Mouse (Mus musculus): ENCODE results near the gene Ampd1. TPM values are rescaled to one million over a fixed set of nuclear protein-coding genes. Genes with fewer than 3 reads are reported as not detected.
A peak's percentile ranks its signal among the peaks of the same experiment; 100 is the strongest.

Ampd1 gene
- polyA plus RNA-seq (2014; fragmentation: Nextera tagmentation; extraction: Ambion mirVana), result 0.09 and 0.30 TPM in 2 replicates

GRCm38 (mm10) chr3:103073771-103074170, at the start of gene Ampd1:
Gene Ampd1 (plus strand): TSS chr3:103074014.
- H3K9me3 ChIP-seq (ENCODE audit: control insufficient read depth, low read length), result no peaks in the 10 kb centered on the region
- H3K36me3 ChIP-seq (ENCODE audit: control insufficient read depth, insufficient read depth, low read length), result peaks cover 7% of the 10 kb centered on the region
- 42% methylated on average over 5 of the region's 5 CpGs for WGBS
- H3K4me3 ChIP-seq (ENCODE audit: control insufficient read depth in 1 of 2, insufficient read depth in 1 of 2, low read depth in 1 of 2, low read length in 2 of 2), result no peak within 1 kb of the TSS
- no peak within 1 kb of the TSS for H3K4me2 ChIP-seq (ENCODE audit: low read length)
- H3K27me3 ChIP-seq (ENCODE audit: control insufficient read depth, insufficient read depth, low read length), result no peaks in the 10 kb centered on the region
- H3K27ac ChIP-seq (replicated peaks in 1 of 2; ENCODE audit: control insufficient read depth in 1 of 2, insufficient read depth in 1 of 2, low read depth in 2 of 2, low read length in 2 of 2), result no peak within 1 kb of the TSS
- no peak for ATAC-seq (ENCODE audit: insufficient number of reproducible peaks, insufficient read depth, low FRiP score, low read depth)
- no peak within 1 kb of the TSS for H3K9ac ChIP-seq (ENCODE audit: low read length)
- H3K4me1 ChIP-seq (ENCODE audit: control insufficient read depth in 2 of 2, insufficient read depth in 2 of 2, low read length in 2 of 2), result no peaks in the 10 kb centered on the region

GRCm38 (mm10) chr3:103026174-103026573, 47.6 kb upstream of the Ampd1 start:
- Histone ChIP-seq H3K27me3 (ENCODE audit: control insufficient read depth, insufficient read depth, low read length) (no peaks in the 10 kb centered on the region), H3K4me3 (ENCODE audit: control insufficient read depth in 1 of 2, insufficient read depth in 1 of 2, low read depth in 1 of 2, low read length in 2 of 2) (no peak overlapping the region), H3K4me2 (ENCODE audit: low read length) (no peak overlapping the region), H3K9ac (ENCODE audit: low read length) (no peak overlapping the region), H3K4me1 (ENCODE audit: control insufficient read depth in 2 of 2, insufficient read depth in 2 of 2, low read length in 2 of 2) (peaks cover 2 to 6% of the 10 kb centered on the region in 2 experiments; a peak in 3 of 4 replicates), H3K27ac (replicated peaks in 1 of 2; ENCODE audit: control insufficient read depth in 1 of 2, insufficient read depth in 1 of 2, low read depth in 2 of 2, low read length in 2 of 2) (no peak overlapping the region), H3K9me3 (ENCODE audit: control insufficient read depth, low read length) (no peaks in the 10 kb centered on the region), H3K36me3 (ENCODE audit: control insufficient read depth, insufficient read depth, low read length) (peaks cover 31% of the 10 kb centered on the region)
- no peak for ATAC-seq (ENCODE audit: insufficient number of reproducible peaks, insufficient read depth, low FRiP score, low read depth)
- WGBS, result 89% methylated on average over 1 of the region's 1 CpGs

- Histone ChIP-seq H3K27me3 (ENCODE audit: control insufficient read depth, insufficient read depth, low read length) (no peaks in the 10 kb centered on the region), H3K4me2 (ENCODE audit: low read length) (no peak overlapping the region), H3K9ac (ENCODE audit: low read length) (no peak overlapping the region), H3K9me3 (ENCODE audit: control insufficient read depth, low read length) (no peaks in the 10 kb centered on the region), H3K36me3 (ENCODE audit: control insufficient read depth, insufficient read depth, low read length) (peaks cover 81% of the 10 kb centered on the region), H3K27ac (replicated peaks in 1 of 2; ENCODE audit: control insufficient read depth in 1 of 2, insufficient read depth in 1 of 2, low read depth in 2 of 2, low read length in 2 of 2) (no peak overlapping the region), H3K4me3 (ENCODE audit: control insufficient read depth in 1 of 2, insufficient read depth in 1 of 2, low read depth in 1 of 2, low read length in 2 of 2) (no peak overlapping the region), H3K4me1 (ENCODE audit: control insufficient read depth in 2 of 2, insufficient read depth in 2 of 2, low read length in 2 of 2) (no peaks in the 10 kb centered on the region)
- no peak for ATAC-seq (ENCODE audit: insufficient number of reproducible peaks, insufficient read depth, low FRiP score, low read depth)
- 94% methylated on average over 6 of the region's 6 CpGs for WGBS
These were observed 33.5 kb upstream of the Ampd1 start for GRCm38 (mm10) chr3:103040285-103040684.

- Histone ChIP-seq H3K27me3 (ENCODE audit: control insufficient read depth, insufficient read depth, low read length) (no peaks in the 10 kb centered on the region), H3K36me3 (ENCODE audit: control insufficient read depth, insufficient read depth, low read length) (peaks cover 87% of the 10 kb centered on the region), H3K4me2 (ENCODE audit: low read length) (no peak overlapping the region), H3K9ac (ENCODE audit: low read length) (no peak overlapping the region), H3K27ac (replicated peaks in 1 of 2; ENCODE audit: control insufficient read depth in 1 of 2, insufficient read depth in 1 of 2, low read depth in 2 of 2, low read length in 2 of 2) (no peak overlapping the region), H3K4me3 (ENCODE audit: control insufficient read depth in 1 of 2, insufficient read depth in 1 of 2, low read depth in 1 of 2, low read length in 2 of 2) (no peak overlapping the region), H3K9me3 (ENCODE audit: control insufficient read depth, low read length) (no peaks in the 10 kb centered on the region), H3K4me1 (ENCODE audit: control insufficient read depth in 2 of 2, insufficient read depth in 2 of 2, low read length in 2 of 2) (no peaks in the 10 kb centered on the region)
- ATAC-seq (ENCODE audit: insufficient number of reproducible peaks, insufficient read depth, low FRiP score, low read depth), result no peak
- WGBS, result 85% methylated on average over 1 of the region's 1 CpGs
These were observed 32.9 kb upstream of the Ampd1 start for GRCm38 (mm10) chr3:103040861-103041379.

- Histone ChIP-seq H3K9ac (ENCODE audit: low read length) (no peak overlapping the region), H3K9me3 (ENCODE audit: control insufficient read depth, low read length) (no peaks in the 10 kb centered on the region), H3K27me3 (ENCODE audit: control insufficient read depth, insufficient read depth, low read length) (no peaks in the 10 kb centered on the region), H3K4me2 (ENCODE audit: low read length) (no peak overlapping the region), H3K27ac (replicated peaks in 1 of 2; ENCODE audit: control insufficient read depth in 1 of 2, insufficient read depth in 1 of 2, low read depth in 2 of 2, low read length in 2 of 2) (no peak overlapping the region), H3K4me1 (ENCODE audit: control insufficient read depth in 2 of 2, insufficient read depth in 2 of 2, low read length in 2 of 2) (peaks cover 0 to 2% of the 10 kb centered on the region in 2 experiments; a peak in 1 of 4 replicates), H3K4me3 (ENCODE audit: control insufficient read depth in 1 of 2, insufficient read depth in 1 of 2, low read depth in 1 of 2, low read length in 2 of 2) (no peak overlapping the region), H3K36me3 (ENCODE audit: control insufficient read depth, insufficient read depth, low read length) (peaks cover 71% of the 10 kb centered on the region)
- no peak for ATAC-seq (ENCODE audit: insufficient number of reproducible peaks, insufficient read depth, low FRiP score, low read depth)
- WGBS, result 88% methylated on average over 5 of the region's 5 CpGs
These were observed 17.7 kb upstream of the Ampd1 start for GRCm38 (mm10) chr3:103056016-103056595.

- Histone ChIP-seq H3K4me1 (ENCODE audit: control insufficient read depth in 2 of 2, insufficient read depth in 2 of 2, low read length in 2 of 2) (peaks cover 0 to 2% of the 10 kb centered on the region in 2 experiments; a peak in 1 of 4 replicates), H3K9ac (ENCODE audit: low read length) (peak overlapping the region; percentile 91), H3K27ac (replicated peaks in 1 of 2; ENCODE audit: control insufficient read depth in 1 of 2, insufficient read depth in 1 of 2, low read depth in 2 of 2, low read length in 2 of 2) (peak overlapping the region; percentile 33 to 49; a peak in 3 of 4 replicates), H3K27me3 (ENCODE audit: control insufficient read depth, insufficient read depth, low read length) (no peaks in the 10 kb centered on the region), H3K4me3 (ENCODE audit: control insufficient read depth in 1 of 2, insufficient read depth in 1 of 2, low read depth in 1 of 2, low read length in 2 of 2) (peak overlapping the region; percentile 74 to 99), H3K4me2 (ENCODE audit: low read length) (peak overlapping the region; percentile 74), H3K36me3 (ENCODE audit: control insufficient read depth, insufficient read depth, low read length) (peaks cover 71% of the 10 kb centered on the region), H3K9me3 (ENCODE audit: control insufficient read depth, low read length) (no peaks in the 10 kb centered on the region)
- WGBS, result 5% methylated on average over 10 of the region's 10 CpGs
- peak; percentile 17; the same call in 1 of the 2 replicates for ATAC-seq (ENCODE audit: insufficient number of reproducible peaks, insufficient read depth, low FRiP score, low read depth)
These were observed 16.1 kb upstream of the Ampd1 start for GRCm38 (mm10) chr3:103057752-103058151.

DNA sequence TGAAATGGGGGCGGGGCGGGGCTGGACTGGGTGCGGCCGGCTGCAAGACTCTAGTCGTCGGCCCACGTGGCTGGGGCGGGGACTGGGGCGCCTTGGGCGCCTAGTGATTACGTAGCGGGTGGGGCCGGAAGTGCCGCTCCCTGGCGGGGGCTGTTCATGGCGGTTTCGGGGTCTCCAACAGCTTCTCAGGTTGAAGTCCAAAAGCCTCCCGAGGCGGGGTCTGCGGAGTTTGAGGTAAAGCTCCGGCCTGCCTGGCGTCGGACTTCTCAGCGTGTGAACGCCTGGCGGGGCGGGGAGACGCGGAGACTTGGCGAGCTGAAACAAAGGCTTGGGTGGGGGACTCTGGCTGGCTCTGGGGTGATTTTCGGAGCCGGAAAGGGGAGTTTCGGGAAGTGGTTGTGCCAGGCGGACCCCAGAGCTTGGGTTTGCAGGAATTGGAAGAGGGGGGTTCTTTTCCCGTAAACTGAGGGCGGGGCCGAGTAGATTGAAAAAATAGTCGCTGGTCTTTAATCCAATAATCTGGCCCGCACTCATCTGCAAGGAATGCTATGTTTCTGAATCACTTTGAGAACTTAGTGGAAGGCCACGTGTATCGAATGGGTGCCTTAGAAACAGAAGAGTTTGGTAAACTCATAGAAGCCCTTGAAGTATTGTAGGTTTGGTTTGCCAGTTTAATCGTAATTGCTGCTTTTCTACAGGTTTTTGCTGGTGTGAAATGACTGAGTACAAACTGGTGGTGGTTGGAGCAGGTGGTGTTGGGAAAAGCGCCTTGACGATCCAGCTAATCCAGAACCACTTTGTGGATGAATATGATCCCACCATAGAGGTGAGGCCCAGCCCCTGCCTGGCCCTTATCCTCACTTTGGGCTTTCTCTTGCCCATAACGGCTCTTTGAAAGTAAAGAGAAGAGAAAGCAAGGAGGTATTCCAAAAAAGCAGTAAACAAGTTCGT, 15.3 kb upstream of the Ampd1 start, which contains the start of gene Nras:
TSS of gene Nras (plus strand) at position 79 of the 951 bp plus-strand sequence.
- peak; percentile 95 for ATAC-seq (ENCODE audit: insufficient number of reproducible peaks, insufficient read depth, low FRiP score, low read depth)
- Histone ChIP-seq H3K4me3 (ENCODE audit: control insufficient read depth in 1 of 2, insufficient read depth in 1 of 2, low read depth in 1 of 2, low read length in 2 of 2) (peak within 1 kb of the TSS; percentile 74 to 99), H3K27me3 (ENCODE audit: control insufficient read depth, insufficient read depth, low read length) (no peaks in the 10 kb centered on the region), H3K4me1 (ENCODE audit: control insufficient read depth in 2 of 2, insufficient read depth in 2 of 2, low read length in 2 of 2) (peaks cover 0 to 2% of the 10 kb centered on the region in 2 experiments; a peak in 1 of 4 replicates), H3K4me2 (ENCODE audit: low read length) (peak within 1 kb of the TSS; percentile 74), H3K9me3 (ENCODE audit: control insufficient read depth, low read length) (no peaks in the 10 kb centered on the region), H3K27ac (replicated peaks in 1 of 2; ENCODE audit: control insufficient read depth in 1 of 2, insufficient read depth in 1 of 2, low read depth in 2 of 2, low read length in 2 of 2) (peak within 1 kb of the TSS; percentile 92 to 99), H3K36me3 (ENCODE audit: control insufficient read depth, insufficient read depth, low read length) (peaks cover 72% of the 10 kb centered on the region), H3K9ac (ENCODE audit: low read length) (peak within 1 kb of the TSS; percentile 91)
- 3% methylated on average over 46 of the region's 46 CpGs for WGBS
